Mouse (Mus musculus): ENCODE measurements around the gene Dennd5a. TPM values are rescaled to one million over a fixed set of nuclear protein-coding genes. Genes with fewer than 3 reads are reported as not detected.

Gene Dennd5a
- total and polyA plus RNA-seq, 3 experiments = 33.1 to 78.8 (median 64.4) TPM

GRCm38 (mm10) chr7:109844100-109844499 lies 116.2 kb downstream of the Dennd5a start:
- Histone ChIP-seq H3K27ac (ENCODE audit: control insufficient read depth, low read depth, low read length) (peak overlapping the region; percentile 38), H3K9ac (ENCODE audit: control insufficient read depth, low read depth, low read length, poor library complexity, severe bottlenecking) (no peak overlapping the region), H3K9me3 (replicated peaks; ENCODE audit: insufficient read depth, low read length) (no peaks in the 10 kb centered on the region), H3K27me3 (ENCODE audit: control insufficient read depth in 1 of 2, insufficient read depth in 2 of 2, low read length in 2 of 2) (no peaks in the 10 kb centered on the region), H3K36me3 (ENCODE audit: control insufficient read depth in 1 of 2, insufficient read depth in 2 of 2, low read length in 2 of 2) (peaks cover 0 to 13% of the 10 kb centered on the region in 2 experiments; a peak in 2 of 4 replicates), H3K79me2 (ENCODE audit: control insufficient read depth, insufficient read depth, low read length, poor library complexity) (no peaks in the 10 kb centered on the region), H3K4me1 (ENCODE audit: control insufficient read depth in 1 of 2, insufficient read depth in 2 of 2, low read length in 2 of 2) (peaks cover 6 to 30% of the 10 kb centered on the region in 2 experiments), H3K4me3 (ENCODE audit: control insufficient read depth in 1 of 2, insufficient read depth in 1 of 2, low read depth in 2 of 2, low read length in 2 of 2) (no peak overlapping the region)
- DNase-seq (ENCODE audit: low read depth, low spot score) = peak; percentile 78
- TF ChIP-seq TCF12 (IDR thresholded peaks at IDR 0.05; ENCODE audit: low read depth, low read length) (peak; percentile 96), GATA1 (IDR thresholded peaks at IDR 0.05; ENCODE audit: low read depth, low read length) (peak; percentile 86), EP300 (IDR thresholded peaks at IDR 0.05; ENCODE audit: low read depth in 1 of 2, low read length in 2 of 2) (peak; percentile 90 to 93), MYB (IDR thresholded peaks at IDR 0.05; ENCODE audit: low read depth, low read length) (no peak), ETS1 (IDR thresholded peaks at IDR 0.05; ENCODE audit: low read depth, low read length) (peak; percentile 45; the same call in 1 of the 2 replicates), TAL1 (IDR thresholded peaks at IDR 0.05; ENCODE audit: low read length) (peak; percentile 92)

Other genes with a start within 250 kb of the Dennd5a start
- 0.10 TPM in 1 of 2 replicates, not detected in the other for gene BC051019, start 236.6 kb downstream of the Dennd5a start, total RNA-seq (2012; rRNA removed)
- under 1 TPM in 1 of 2 experiments, not detected in 1; 0.39 TPM for gene BC051019, start 236.6 kb downstream of the Dennd5a start, polyA plus RNA-seq (2012; ENCODE audit: insufficient read depth in 1 of 2, insufficient read length in 2 of 2, low read depth in 1 of 2, low replicate concordance in 2 of 2, missing spikeins in 1 of 2)
- gene Ascl3, start 228.7 kb downstream of the Dennd5a start, total RNA-seq (2012; rRNA removed) = not detected in 2 replicates
- gene Ascl3, start 228.7 kb downstream of the Dennd5a start, polyA plus RNA-seq (2012; ENCODE audit: insufficient read depth in 1 of 2, insufficient read length in 2 of 2, low read depth in 1 of 2, low replicate concordance in 2 of 2, missing spikeins in 1 of 2) = not detected
- 25.1 and 30.6 TPM in 2 replicates for gene Tmem9b, start 207.6 kb downstream of the Dennd5a start, total RNA-seq (2012; rRNA removed)
- gene Tmem9b, start 207.6 kb downstream of the Dennd5a start, polyA plus RNA-seq (2012; ENCODE audit: insufficient read depth in 1 of 2, insufficient read length in 2 of 2, low read depth in 1 of 2, low replicate concordance in 2 of 2, missing spikeins in 1 of 2) = 10 to 100 TPM in 1 of 2 experiments, not detected in 1; 26.4 TPM
- not detected in 2 replicates for gene Nrip3, start 178.4 kb downstream of the Dennd5a start, total RNA-seq (2012; rRNA removed)
- not detected for gene Nrip3, start 178.4 kb downstream of the Dennd5a start, polyA plus RNA-seq (2012; ENCODE audit: insufficient read depth in 1 of 2, insufficient read length in 2 of 2, low read depth in 1 of 2, low replicate concordance in 2 of 2, missing spikeins in 1 of 2)
- gene Scube2, start 94.8 kb downstream of the Dennd5a start, total RNA-seq (2012; rRNA removed) = 0.16 and 0.27 TPM in 2 replicates
- under 1 TPM in 1 of 2 experiments, not detected in 1; 0.67 TPM for gene Scube2, start 94.8 kb downstream of the Dennd5a start, polyA plus RNA-seq (2012; ENCODE audit: insufficient read depth in 1 of 2, insufficient read length in 2 of 2, low read depth in 1 of 2, low replicate concordance in 2 of 2, missing spikeins in 1 of 2)
- gene Tmem41b, start 26.5 kb upstream of the Dennd5a start, total RNA-seq (2012; rRNA removed) = 80.6 and 86.9 TPM in 2 replicates
- gene Tmem41b, start 26.5 kb upstream of the Dennd5a start, polyA plus RNA-seq (2012; ENCODE audit: insufficient read depth in 1 of 2, insufficient read length in 2 of 2, low read depth in 1 of 2, low replicate concordance in 2 of 2, missing spikeins in 1 of 2) = 10 to 100 TPM in 1 of 2 experiments, not detected in 1; 45.9 TPM
- gene Ipo7, start 57.8 kb upstream of the Dennd5a start, total RNA-seq (2012; rRNA removed) = 139 and 145 TPM in 2 replicates
- 100 to 1,000 TPM; 111 to 172 TPM for gene Ipo7, start 57.8 kb upstream of the Dennd5a start, polyA plus RNA-seq (2012; ENCODE audit: insufficient read depth in 1 of 2, insufficient read length in 2 of 2, low read depth in 1 of 2, low replicate concordance in 2 of 2, missing spikeins in 1 of 2)
- gene Zfp143, start 100.7 kb upstream of the Dennd5a start, total RNA-seq (2012; rRNA removed) = 13.9 and 16.0 TPM in 2 replicates
- gene Zfp143, start 100.7 kb upstream of the Dennd5a start, polyA plus RNA-seq (2012; ENCODE audit: insufficient read depth in 1 of 2, insufficient read length in 2 of 2, low read depth in 1 of 2, low replicate concordance in 2 of 2, missing spikeins in 1 of 2) = 10 to 100 TPM in 1 of 2 experiments, not detected in 1; 15.7 TPM
- 9.3 and 10.8 TPM in 2 replicates for gene Wee1, start 161.6 kb upstream of the Dennd5a start, total RNA-seq (2012; rRNA removed)
- 10 to 100 TPM in 1 of 2 experiments, not detected in 1; 23.0 TPM for gene Wee1, start 161.6 kb upstream of the Dennd5a start, polyA plus RNA-seq (2012; ENCODE audit: insufficient read depth in 1 of 2, insufficient read length in 2 of 2, low read depth in 1 of 2, low replicate concordance in 2 of 2, missing spikeins in 1 of 2)